Mouse (Mus musculus) limb, embryonic 13.5 days (tissue): ENCODE results near the gene Mertk. TPM values are rescaled to one million over a fixed set of nuclear protein-coding genes. Genes with fewer than 3 reads are reported as not detected.

Experiments used
- ATAC-seq: fragments of 200-750 bp; cut with Nextera tagmentation; 2 replicates; pipeline ENCODE4 v1.8.0; 2017; ENCODE audit warnings: low read depth, moderate number of reproducible peaks, moderate TSS enrichment; ENCODE audit not compliant: low FRiP score
- H3K27ac ChIP-seq: fragments of 300-500 bp; sonication (generic); 2 replicates; pipeline ENCODE4 v1.5.1; 2015; ENCODE audit warnings: inconsistent platforms, mild to moderate bottlenecking, moderate library complexity
- H3K27me3 ChIP-seq: fragments of 300-500 bp; sonication (generic); 2 replicates; pipeline ENCODE4 v1.6.1; 2015; ENCODE audit warnings: mild to moderate bottlenecking, inconsistent platforms
- H3K36me3 ChIP-seq: fragments of 300-500 bp; sonication (generic); 2 replicates; pipeline ENCODE4 v1.6.1; 2015; ENCODE audit warnings: inconsistent platforms, mild to moderate bottlenecking, moderate library complexity
- H3K4me1 ChIP-seq: fragments of 300-500 bp; sonication (generic); 2 replicates; pipeline ENCODE4 v1.6.1; 2015; ENCODE audit warnings: inconsistent platforms
- H3K4me2 ChIP-seq: fragments of 300-500 bp; sonication (generic); replicated peaks from 2 replicates; pipeline ENCODE4 v1.6.1; 2015; ENCODE audit warnings: inconsistent platforms, mild to moderate bottlenecking, moderate library complexity
- H3K4me3 ChIP-seq: fragments of 300-500 bp; sonication (generic); 2 replicates; pipeline ENCODE4 v1.5.1; 2015; ENCODE audit warnings: moderate library complexity, mild to moderate bottlenecking, inconsistent platforms
- H3K9ac ChIP-seq: fragments of 300-500 bp; sonication (generic); 2 replicates; pipeline ENCODE4 v1.6.1; 2015; ENCODE audit warnings: mild to moderate bottlenecking, inconsistent platforms
- H3K9me3 ChIP-seq: fragments of 300-500 bp; sonication (generic); 2 replicates; pipeline ENCODE4 v1.6.1; 2016; ENCODE audit warnings: inconsistent platforms
- WGBS: fragments of 180-500 bp; shearing (Covaris S2); methylation state at CpG from one replicate; pipeline ENCODE4 v1.1.7; 2015; 5-methylcytosine and 5-hydroxymethylcytosine counted together
- polyA plus RNA-seq: library from polyadenylated mRNA; unstranded; fragments of >200 nt; fragmentation: Nextera tagmentation; extraction: Ambion mirVana; gene quantifications from 2 replicates; pipeline ENCODE4 v1.2.1, GENCODE M21; 2015

Mertk gene
- polyA plus RNA-seq, 1 experiment from 2014 or later: 15.6 TPM

GRCm38 (mm10) chr2:128837531-128837930 is 138.8 kb downstream of the Mertk start:
- Histone ChIP-seq H3K4me1 (no peaks in the 10 kb centered on the region), H3K9me3 (no peaks in the 10 kb centered on the region), H3K4me3 (no peak overlapping the region), H3K36me3 (peaks cover 79% of the 10 kb centered on the region), H3K27me3 (no peaks in the 10 kb centered on the region), H3K27ac (no peak overlapping the region), H3K9ac (no peak overlapping the region), H3K4me2 (no peak overlapping the region)
- WGBS: 91% methylated on average over 8 of the region's 8 CpGs
- ATAC-seq: no peak

GRCm38 (mm10) chr2:128838611-128839010 is 139.9 kb downstream of the Mertk start:
- WGBS: 94% methylated on average over 3 of the region's 3 CpGs
- no peaks in the 10 kb centered on the region for H3K9me3 ChIP-seq
- peaks cover 79% of the 10 kb centered on the region for H3K36me3 ChIP-seq
- no peak overlapping the region for H3K9ac ChIP-seq
- ATAC-seq: no peak
- no peaks in the 10 kb centered on the region for H3K27me3 ChIP-seq
- H3K4me3 ChIP-seq: no peak overlapping the region
- H3K4me1 ChIP-seq: no peaks in the 10 kb centered on the region
- no peak overlapping the region for H3K27ac ChIP-seq
- no peak overlapping the region for H3K4me2 ChIP-seq

GRCm38 (mm10) chr2:128839501-128839900 is 140.7 kb downstream of the Mertk start:
- H3K36me3 ChIP-seq: peaks cover 77% of the 10 kb centered on the region
- H3K4me3 ChIP-seq: no peak overlapping the region
- ATAC-seq: no peak
- no peaks in the 10 kb centered on the region for H3K27me3 ChIP-seq
- no peak overlapping the region for H3K27ac ChIP-seq
- no peak overlapping the region for H3K4me2 ChIP-seq
- H3K9ac ChIP-seq: no peak overlapping the region
- H3K9me3 ChIP-seq: no peaks in the 10 kb centered on the region
- no peaks in the 10 kb centered on the region for H3K4me1 ChIP-seq
- WGBS: 89% methylated on average over 2 of the region's 2 CpGs

DNA sequence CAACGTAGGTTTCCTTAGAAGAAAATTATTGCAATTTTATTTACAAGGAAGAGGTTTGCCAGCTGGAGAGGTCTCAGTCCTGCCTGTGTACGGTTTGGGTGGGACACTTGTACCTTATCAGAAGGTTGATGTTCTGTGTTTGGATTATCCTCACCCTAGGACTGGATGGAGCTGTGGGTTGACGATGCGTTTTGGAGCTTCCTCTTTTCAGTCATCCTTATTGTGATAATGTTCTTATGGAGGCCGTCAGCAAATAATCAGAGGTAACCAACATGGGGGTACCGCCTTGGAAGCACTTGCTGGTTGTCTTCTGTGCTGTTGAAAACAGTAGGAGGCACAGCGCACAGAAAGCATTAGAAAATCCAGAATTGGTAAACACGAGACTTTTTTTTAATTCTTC is 143.7 kb downstream of the Mertk start:
- 93% methylated on average over 8 of the region's 8 CpGs for WGBS
- H3K4me3 ChIP-seq: no peak overlapping the region
- no peak overlapping the region for H3K27ac ChIP-seq
- H3K4me1 ChIP-seq: no peaks in the 10 kb centered on the region
- H3K9me3 ChIP-seq: no peaks in the 10 kb centered on the region
- no peak overlapping the region for H3K9ac ChIP-seq
- H3K36me3 ChIP-seq: peaks cover 67% of the 10 kb centered on the region
- ATAC-seq: no peak
- H3K4me2 ChIP-seq: no peak overlapping the region
- no peaks in the 10 kb centered on the region for H3K27me3 ChIP-seq

GRCm38 (mm10) chr2:128850036-128850435 is 151.3 kb downstream of the Mertk start:
- H3K9ac ChIP-seq: no peak overlapping the region
- 97% methylated on average over 2 of the region's 2 CpGs for WGBS
- no peak for ATAC-seq
- H3K4me2 ChIP-seq: no peak overlapping the region
- H3K27ac ChIP-seq: no peak overlapping the region
- peaks cover 75% of the 10 kb centered on the region for H3K36me3 ChIP-seq
- no peaks in the 10 kb centered on the region for H3K4me1 ChIP-seq
- no peaks in the 10 kb centered on the region for H3K9me3 ChIP-seq
- no peaks in the 10 kb centered on the region for H3K27me3 ChIP-seq
- H3K4me3 ChIP-seq: no peak overlapping the region

Other genes with a start within 250 kb of the Mertk start
- not detected in 2 replicates for gene Spdye4c, start 107.7 kb upstream of the Mertk start, polyA plus RNA-seq
- 60.8 and 73.0 TPM in 2 replicates for gene Anapc1, start 11.6 kb upstream of the Mertk start, polyA plus RNA-seq
- 31.3 and 33.8 TPM in 2 replicates for gene Tmem87b, start 119.2 kb downstream of the Mertk start, polyA plus RNA-seq
- 6.3 and 7.3 TPM in 2 replicates for gene Fbln7, start 164.0 kb downstream of the Mertk start, polyA plus RNA-seq
- 7.5 and 9.3 TPM in 2 replicates for gene Zc3h8, start 245.1 kb downstream of the Mertk start, polyA plus RNA-seq